Mouse (Mus musculus) limb, embryonic 14.5 days (tissue): ENCODE data around the gene Dpysl5. TPM values are rescaled to one million over a fixed set of nuclear protein-coding genes. Genes with fewer than 3 reads are reported as not detected.

Source experiments
- ATAC-seq: fragments of 200-750 bp; cut with Nextera tagmentation; 2 replicates; pipeline ENCODE4 v1.8.0; 2017; ENCODE audit warnings: low read depth, moderate number of reproducible peaks, moderate TSS enrichment; ENCODE audit not compliant: low FRiP score
- DNase-seq: peaks from one replicate; pipeline ENCODE4 v3.0.0-alpha.2; 2015; ENCODE audit warnings: low spot score
- H3K27ac ChIP-seq: fragments of 300-500 bp; sonication (generic); replicated peaks from 2 replicates; pipeline ENCODE4 v1.5.1; 2014; ENCODE audit warnings: low read depth, mild to moderate bottlenecking, low read length, moderate library complexity, mixed read lengths
- H3K27me3 ChIP-seq: fragments of 300-500 bp; sonication (generic); 2 replicates; pipeline ENCODE4 v1.6.1; 2014; ENCODE audit warnings: low read length, mixed read lengths; ENCODE audit not compliant: control insufficient read depth, insufficient read depth
- H3K36me3 ChIP-seq: fragments of 300-500 bp; sonication (generic); 2 replicates; pipeline ENCODE4 v1.6.1; 2014; ENCODE audit warnings: mild to moderate bottlenecking, low read length, moderate library complexity, mixed read lengths; ENCODE audit not compliant: control insufficient read depth, insufficient read depth
- H3K4me1 ChIP-seq: fragments of 300-500 bp; sonication (generic); 2 replicates; pipeline ENCODE4 v1.6.1; 2014; ENCODE audit warnings: antibody characterized with exemption, low read length, mixed read lengths; ENCODE audit not compliant: control insufficient read depth, insufficient read depth
- H3K4me2 ChIP-seq: fragments of 300-500 bp; sonication (generic); replicated peaks from 2 replicates; pipeline ENCODE4 v1.6.1; 2014; ENCODE audit warnings: low read depth, mild to moderate bottlenecking, low read length, moderate library complexity; ENCODE audit not compliant: severe bottlenecking
- H3K4me3 ChIP-seq: fragments of 300-500 bp; sonication (generic); replicated peaks from 2 replicates; pipeline ENCODE4 v1.5.1; 2014; ENCODE audit warnings: low read length
- H3K9ac ChIP-seq: fragments of 300-500 bp; sonication (generic); 2 replicates; pipeline ENCODE4 v1.6.1; 2014; ENCODE audit warnings: mild to moderate bottlenecking, low read depth, low read length, moderate library complexity; ENCODE audit not compliant: severe bottlenecking
- H3K9me3 ChIP-seq: fragments of 300-500 bp; sonication (generic); 2 replicates; pipeline ENCODE4 v1.6.1; 2016; ENCODE audit warnings: low read length; ENCODE audit not compliant: control insufficient read depth
- POLR2A ChIP-seq: fragments of 200-500 bp; IDR thresholded peaks from 2 replicates; pipeline ENCODE4 v1.8.0; 2012; ENCODE audit warnings: inconsistent platforms, mild to moderate bottlenecking, moderate library complexity, borderline replicate concordance; ENCODE audit not compliant: insufficient read depth, insufficient read length; ENCODE audit errors: extremely low read depth
- WGBS: fragments of 180-500 bp; shearing (Covaris S2); extraction: QIAGEN DNeasy Blood & Tissue Kit; methylation state at CpG from one replicate; pipeline ENCODE4 v1.1.7; 2014; 5-methylcytosine and 5-hydroxymethylcytosine counted together
- polyA plus RNA-seq, 2 experiments: library from polyadenylated mRNA; depleted of rRNA in 1 of 2; stranded (reverse) in 1 of 2; unstranded in 1 of 2; fragments of >200 nt; fragmentation: Nextera tagmentation in 1 of 2; extraction: Ambion mirVana in 1 of 2; gene quantifications; 2 replicates each; pipeline versions ENCODE4 v1.2.1 to v1.2.3; 2012 to 2014

Dpysl5 gene
- polyA plus RNA-seq, 2 experiments = 4.6 to 9.2 TPM

DNA sequence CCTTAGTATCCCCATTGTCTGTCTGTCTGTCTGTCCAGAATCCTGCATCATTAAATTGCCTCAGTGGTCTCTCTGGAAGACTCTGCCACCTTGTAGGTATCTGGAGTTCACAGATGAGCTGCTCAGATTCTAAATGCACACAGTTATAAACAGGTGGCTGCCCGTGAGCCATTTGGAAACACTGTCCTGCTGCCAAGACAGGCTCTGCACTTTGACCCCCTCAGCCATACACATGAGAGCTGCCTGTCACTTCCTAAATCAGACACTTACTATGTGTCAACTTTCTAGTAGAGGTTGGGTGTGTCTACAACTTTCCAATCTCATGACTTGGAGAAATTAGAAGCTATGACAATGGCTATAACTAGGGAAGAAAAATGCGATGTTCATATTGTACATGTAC lies 128.4 kb downstream of the Dpysl5 start:
- 72% methylated on average over 2 of the region's 2 CpGs for WGBS
- H3K9ac ChIP-seq = no peak overlapping the region
- 0 out of 2 replicates have a peak, but pooled peaks cover 4% of the 10 kb centered on the region for H3K36me3 ChIP-seq
- no peak overlapping the region for H3K4me2 ChIP-seq
- no peak overlapping the region for H3K4me3 ChIP-seq
- no peaks in the 10 kb centered on the region for H3K27me3 ChIP-seq
- no peak for TF ChIP-seq POLR2A
- ATAC-seq = no peak
- no peak for DNase-seq
- H3K9me3 ChIP-seq = no peaks in the 10 kb centered on the region
- no peak overlapping the region for H3K27ac ChIP-seq
- H3K4me1 ChIP-seq = no peaks in the 10 kb centered on the region

DNA sequence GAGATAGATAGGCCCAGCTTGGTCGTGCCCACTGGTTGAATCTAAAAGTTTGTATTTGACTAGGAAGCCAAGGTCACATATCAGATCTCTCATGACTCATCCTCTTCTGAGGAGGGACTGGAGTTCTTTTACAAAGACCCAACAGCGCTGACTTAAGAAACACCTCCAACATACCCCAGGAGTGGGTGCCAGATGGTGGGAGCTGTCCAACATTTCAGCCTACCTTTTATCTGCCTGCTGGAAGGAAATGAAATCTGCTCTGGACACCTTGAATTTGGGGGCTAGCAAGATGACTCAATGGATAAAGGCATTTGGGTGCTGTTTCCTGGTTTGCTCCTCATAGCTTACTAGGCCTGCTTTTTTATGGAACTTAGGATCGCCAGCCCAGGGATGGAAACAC lies 130.5 kb downstream of the Dpysl5 start:
- Histone ChIP-seq H3K9ac (no peak overlapping the region), H3K27me3 (no peaks in the 10 kb centered on the region), H3K4me2 (no peak overlapping the region), H3K27ac (no peak overlapping the region), H3K9me3 (no peaks in the 10 kb centered on the region), H3K36me3 (no peaks in the 10 kb centered on the region), H3K4me1 (no peaks in the 10 kb centered on the region), H3K4me3 (no peak overlapping the region)
- DNase-seq (no peak), ATAC-seq (no peak)
- WGBS = 42% methylated on average over 3 of the region's 3 CpGs
- TF ChIP-seq POLR2A = no peak

Other genes with a start within 250 kb of the Dpysl5 start
- 1.0 and 1.1 TPM in 2 replicates for gene Otof, start 249.6 kb upstream of the Dpysl5 start, polyA plus RNA-seq (2012; rRNA removed)
- gene Otof, start 249.6 kb upstream of the Dpysl5 start, polyA plus RNA-seq (2014; fragmentation: Nextera tagmentation; extraction: Ambion mirVana) = 0.29 and 0.48 TPM in 2 replicates
- gene 1700001C02Rik, start 245.5 kb upstream of the Dpysl5 start, polyA plus RNA-seq (2012; rRNA removed) = not detected in 2 replicates
- gene 1700001C02Rik, start 245.5 kb upstream of the Dpysl5 start, polyA plus RNA-seq (2014; fragmentation: Nextera tagmentation; extraction: Ambion mirVana) = not detected in 2 replicates
- gene Cib4, start 165.7 kb upstream of the Dpysl5 start, polyA plus RNA-seq (2012; rRNA removed) = 0.20 and 0.55 TPM in 2 replicates
- not detected in 2 replicates for gene Cib4, start 165.7 kb upstream of the Dpysl5 start, polyA plus RNA-seq (2014; fragmentation: Nextera tagmentation; extraction: Ambion mirVana)
- 0.53 and 0.54 TPM in 2 replicates for gene Kcnk3, start 123.4 kb upstream of the Dpysl5 start, polyA plus RNA-seq (2012; rRNA removed)
- gene Kcnk3, start 123.4 kb upstream of the Dpysl5 start, polyA plus RNA-seq (2014; fragmentation: Nextera tagmentation; extraction: Ambion mirVana) = 0.59 and 0.88 TPM in 2 replicates
- gene Slc35f6, start 63.6 kb upstream of the Dpysl5 start, polyA plus RNA-seq (2012; rRNA removed) = 35.4 and 53.6 TPM in 2 replicates
- gene Slc35f6, start 63.6 kb upstream of the Dpysl5 start, polyA plus RNA-seq (2014; fragmentation: Nextera tagmentation; extraction: Ambion mirVana) = 28.2 and 32.0 TPM in 2 replicates
- gene Cenpa, start 44.8 kb upstream of the Dpysl5 start, polyA plus RNA-seq (2012; rRNA removed) = 206 and 228 TPM in 2 replicates
- 272 and 276 TPM in 2 replicates for gene Cenpa, start 44.8 kb upstream of the Dpysl5 start, polyA plus RNA-seq (2014; fragmentation: Nextera tagmentation; extraction: Ambion mirVana)
- 64.7 and 76.0 TPM in 2 replicates for gene Mapre3, start 103.1 kb downstream of the Dpysl5 start, polyA plus RNA-seq (2012; rRNA removed)
- gene Mapre3, start 103.1 kb downstream of the Dpysl5 start, polyA plus RNA-seq (2014; fragmentation: Nextera tagmentation; extraction: Ambion mirVana) = 28.2 and 30.0 TPM in 2 replicates
- 115 and 152 TPM in 2 replicates for gene Tmem214, start 156.4 kb downstream of the Dpysl5 start, polyA plus RNA-seq (2012; rRNA removed)
- gene Tmem214, start 156.4 kb downstream of the Dpysl5 start, polyA plus RNA-seq (2014; fragmentation: Nextera tagmentation; extraction: Ambion mirVana) = 80.7 and 81.8 TPM in 2 replicates
- gene Agbl5, start 177.1 kb downstream of the Dpysl5 start, polyA plus RNA-seq (2012; rRNA removed) = 61.9 and 78.3 TPM in 2 replicates
- 27.7 and 32.2 TPM in 2 replicates for gene Agbl5, start 177.1 kb downstream of the Dpysl5 start, polyA plus RNA-seq (2014; fragmentation: Nextera tagmentation; extraction: Ambion mirVana)
- 364 and 388 TPM in 2 replicates for gene Ost4, start 196.2 kb downstream of the Dpysl5 start, polyA plus RNA-seq (2012; rRNA removed)
- gene Ost4, start 196.2 kb downstream of the Dpysl5 start, polyA plus RNA-seq (2014; fragmentation: Nextera tagmentation; extraction: Ambion mirVana) = 502 and 567 TPM in 2 replicates
- 222 and 268 TPM in 2 replicates for gene Emilin1, start 201.8 kb downstream of the Dpysl5 start, polyA plus RNA-seq (2012; rRNA removed)
- gene Emilin1, start 201.8 kb downstream of the Dpysl5 start, polyA plus RNA-seq (2014; fragmentation: Nextera tagmentation; extraction: Ambion mirVana) = 191 and 204 TPM in 2 replicates
- 29.5 and 37.8 TPM in 2 replicates for gene Khk, start 209.9 kb downstream of the Dpysl5 start, polyA plus RNA-seq (2012; rRNA removed)
- 29.7 and 31.3 TPM in 2 replicates for gene Khk, start 209.9 kb downstream of the Dpysl5 start, polyA plus RNA-seq (2014; fragmentation: Nextera tagmentation; extraction: Ambion mirVana)
- gene Cgref1, start 234.0 kb downstream of the Dpysl5 start, polyA plus RNA-seq (2012; rRNA removed) = 19.8 and 21.5 TPM in 2 replicates
- gene Cgref1, start 234.0 kb downstream of the Dpysl5 start, polyA plus RNA-seq (2014; fragmentation: Nextera tagmentation; extraction: Ambion mirVana) = 15.1 and 20.9 TPM in 2 replicates
- 259 and 349 TPM in 2 replicates for gene Preb, start 248.8 kb downstream of the Dpysl5 start, polyA plus RNA-seq (2012; rRNA removed)
- gene Preb, start 248.8 kb downstream of the Dpysl5 start, polyA plus RNA-seq (2014; fragmentation: Nextera tagmentation; extraction: Ambion mirVana) = 91.1 and 98.9 TPM in 2 replicates